Mouse (Mus musculus) heart, embryonic 13.5 days (tissue): ENCODE results near the gene Creb5. TPM values are rescaled to one million over a fixed set of nuclear protein-coding genes. Genes with fewer than 3 reads are reported as not detected.

ENCODE experiments used
- ATAC-seq: fragments of 200-750 bp; cut with Nextera tagmentation; 2 replicates; pipeline ENCODE4 v1.8.0; 2017; ENCODE audit warnings: moderate TSS enrichment; ENCODE audit not compliant: insufficient number of reproducible peaks, low FRiP score, low TSS enrichment; ENCODE audit errors: extremely low read depth
- H3K27ac ChIP-seq: fragments of 300-500 bp; sonication (generic); replicated peaks from 2 replicates; pipeline ENCODE4 v1.5.1; 2015; ENCODE audit warnings: moderate library complexity, mild to moderate bottlenecking, inconsistent platforms
- H3K27me3 ChIP-seq: fragments of 300-500 bp; sonication (generic); replicated peaks from 2 replicates; pipeline ENCODE4 v1.6.1; 2015; ENCODE audit warnings: mild to moderate bottlenecking, inconsistent platforms
- H3K36me3 ChIP-seq: fragments of 300-500 bp; sonication (generic); 2 replicates; pipeline ENCODE4 v1.6.1; 2015; ENCODE audit warnings: mild to moderate bottlenecking, inconsistent platforms
- H3K4me1 ChIP-seq: fragments of 300-500 bp; sonication (generic); 2 replicates; pipeline ENCODE4 v1.6.1; 2015; ENCODE audit warnings: inconsistent platforms
- H3K4me2 ChIP-seq: fragments of 300-500 bp; sonication (generic); 2 replicates; pipeline ENCODE4 v1.6.1; 2015; ENCODE audit warnings: inconsistent platforms, mild to moderate bottlenecking, moderate library complexity
- H3K4me3 ChIP-seq: fragments of 300-500 bp; sonication (generic); 2 replicates; pipeline ENCODE4 v1.5.1; 2015; ENCODE audit warnings: moderate library complexity, mild to moderate bottlenecking, inconsistent platforms
- H3K9ac ChIP-seq: fragments of 300-500 bp; sonication (generic); 2 replicates; pipeline ENCODE4 v1.6.1; 2015; ENCODE audit warnings: inconsistent platforms, mild to moderate bottlenecking, moderate library complexity
- H3K9me3 ChIP-seq: fragments of 300-500 bp; sonication (generic); 2 replicates; pipeline ENCODE4 v1.6.1; 2016; ENCODE audit warnings: inconsistent platforms
- WGBS: fragments of 180-500 bp; shearing (Covaris S2); methylation state at CpG from one replicate; pipeline ENCODE4 v1.1.7; 2015; ENCODE audit warnings: mixed read lengths; 5-methylcytosine and 5-hydroxymethylcytosine counted together
- polyA plus RNA-seq: library from polyadenylated mRNA; unstranded; fragments of >200 nt; fragmentation: Nextera tagmentation; extraction: Ambion mirVana; gene quantifications from 2 replicates; pipeline ENCODE4 v1.2.1, GENCODE M21; 2015

Creb5 gene
- polyA plus RNA-seq, 1 experiment from 2014 or later: 31.1 TPM

DNA sequence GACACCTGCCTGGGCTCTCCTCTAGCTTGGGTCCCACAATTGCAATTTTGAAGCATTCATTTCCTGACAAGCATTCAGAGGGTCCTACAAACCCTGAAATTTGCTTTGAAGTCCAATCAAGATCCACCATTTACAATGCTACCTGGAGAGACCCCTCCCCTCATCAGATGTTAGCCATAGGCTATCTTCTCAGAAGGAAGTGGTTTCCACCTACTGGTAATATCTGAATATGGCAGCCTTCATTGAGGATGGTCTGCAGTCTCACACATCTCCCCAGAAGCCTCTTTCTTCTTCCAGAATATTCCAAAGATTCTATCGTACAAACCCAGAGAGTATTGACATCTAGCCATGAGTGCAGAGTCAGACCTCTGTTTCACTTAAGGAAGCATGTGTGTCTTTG lies 362.7 kb downstream of the Creb5 start:
- ATAC-seq: no peak
- Histone ChIP-seq H3K9ac (no peak overlapping the region), H3K4me3 (no peak overlapping the region), H3K27me3 (no peaks in the 10 kb centered on the region), H3K4me2 (no peak overlapping the region), H3K9me3 (no peaks in the 10 kb centered on the region), H3K36me3 (no peaks in the 10 kb centered on the region), H3K27ac (no peak overlapping the region), H3K4me1 (peaks cover 31% of the 10 kb centered on the region)
- 87% methylated on average over 1 of the region's 1 CpGs for WGBS

DNA sequence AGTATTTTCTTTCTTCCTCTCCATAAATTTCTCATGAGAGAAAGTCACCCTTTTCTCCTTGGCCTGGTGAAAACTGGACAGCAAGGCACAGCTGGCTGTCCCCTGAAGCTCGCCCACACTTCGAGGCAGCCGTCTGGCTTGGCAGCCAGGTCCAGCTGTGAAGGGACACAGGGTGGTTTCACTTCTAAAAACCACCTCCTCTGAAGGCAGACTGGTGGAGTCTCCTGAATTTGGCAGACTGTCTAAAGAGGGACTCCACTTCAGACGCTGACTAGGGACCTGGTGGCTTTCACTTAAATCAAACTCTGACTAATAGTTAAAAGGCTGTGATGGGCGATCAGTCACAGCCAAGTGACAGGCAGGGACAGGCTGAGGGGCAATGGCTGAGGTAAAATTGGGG lies 365.6 kb downstream of the Creb5 start:
- WGBS: 55% methylated on average over 5 of the region's 5 CpGs
- H3K9ac ChIP-seq: no peak overlapping the region
- H3K4me1 ChIP-seq: peaks cover 36% of the 10 kb centered on the region
- H3K27me3 ChIP-seq: no peaks in the 10 kb centered on the region
- no peak overlapping the region for H3K4me2 ChIP-seq
- ATAC-seq: no peak
- H3K27ac ChIP-seq: no peak overlapping the region
- no peak overlapping the region for H3K4me3 ChIP-seq
- H3K9me3 ChIP-seq: no peaks in the 10 kb centered on the region
- H3K36me3 ChIP-seq: no peaks in the 10 kb centered on the region

DNA sequence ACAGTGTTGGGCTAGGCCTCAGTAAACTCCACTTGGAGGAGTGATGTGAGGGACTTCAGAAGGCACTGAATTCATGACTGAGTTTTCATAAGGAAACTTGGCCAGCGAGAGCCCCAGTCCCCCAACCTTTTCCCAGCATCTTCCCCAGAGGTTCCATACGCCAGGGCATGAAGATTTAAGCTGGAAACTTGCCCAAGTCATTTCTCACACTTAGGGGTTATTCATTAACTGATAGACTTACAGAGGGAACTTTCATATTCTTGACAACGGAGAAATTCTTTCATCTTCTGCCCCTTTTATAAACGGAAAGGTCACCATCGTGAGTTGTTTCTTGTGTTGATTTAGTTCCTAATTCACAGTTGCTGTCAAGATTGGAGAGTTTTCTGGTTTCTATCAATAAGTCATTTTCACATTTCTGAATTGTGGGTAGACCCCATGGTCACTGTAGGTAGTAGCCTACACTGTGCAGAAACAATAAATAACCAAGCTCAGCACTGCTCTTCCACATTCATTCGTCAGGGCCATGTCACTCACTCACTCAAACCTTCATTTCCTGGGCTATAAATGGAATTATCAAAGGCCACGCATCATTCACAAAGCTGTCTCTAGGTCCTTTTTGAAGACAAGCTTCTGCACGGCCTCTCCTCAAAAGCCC lies 366.8 kb downstream of the Creb5 start:
- no peaks in the 10 kb centered on the region for H3K27me3 ChIP-seq
- H3K9me3 ChIP-seq: no peaks in the 10 kb centered on the region
- H3K4me3 ChIP-seq: no peak overlapping the region
- no peak overlapping the region for H3K4me2 ChIP-seq
- no peak overlapping the region for H3K9ac ChIP-seq
- peaks cover 38% of the 10 kb centered on the region for H3K4me1 ChIP-seq
- WGBS: 59% methylated on average over 8 of the region's 8 CpGs
- no peaks in the 10 kb centered on the region for H3K36me3 ChIP-seq
- H3K27ac ChIP-seq: no peak overlapping the region
- ATAC-seq: no peak

DNA sequence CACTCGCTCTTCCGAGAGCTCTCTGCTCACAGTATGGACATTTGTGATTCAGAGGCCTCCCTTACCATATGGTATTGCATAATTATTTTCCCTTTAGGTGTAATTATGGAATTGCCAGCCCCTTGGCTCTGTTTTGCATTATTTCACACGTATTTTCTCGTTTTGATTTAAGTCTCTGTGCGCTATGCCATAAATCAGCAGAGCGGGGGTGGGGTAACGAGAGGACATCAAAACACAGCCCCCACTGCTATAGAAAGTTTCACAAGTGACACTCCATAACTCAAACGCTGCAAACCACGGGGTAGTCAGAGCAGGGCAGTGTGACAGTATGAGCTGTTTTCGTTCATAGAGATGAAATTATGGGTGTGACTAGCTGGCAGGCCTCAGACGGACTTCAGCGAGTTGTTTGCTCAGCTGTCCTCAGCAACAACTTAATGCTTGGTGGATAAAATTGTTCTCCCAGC lies 367.3 kb downstream of the Creb5 start:
- no peaks in the 10 kb centered on the region for H3K9me3 ChIP-seq
- no peak overlapping the region for H3K4me3 ChIP-seq
- H3K36me3 ChIP-seq: no peaks in the 10 kb centered on the region
- no peak overlapping the region for H3K27ac ChIP-seq
- 61% methylated on average over 12 of the region's 12 CpGs for WGBS
- no peaks in the 10 kb centered on the region for H3K27me3 ChIP-seq
- peaks cover 42% of the 10 kb centered on the region for H3K4me1 ChIP-seq
- H3K9ac ChIP-seq: no peak overlapping the region
- H3K4me2 ChIP-seq: no peak overlapping the region
- no peak for ATAC-seq

DNA sequence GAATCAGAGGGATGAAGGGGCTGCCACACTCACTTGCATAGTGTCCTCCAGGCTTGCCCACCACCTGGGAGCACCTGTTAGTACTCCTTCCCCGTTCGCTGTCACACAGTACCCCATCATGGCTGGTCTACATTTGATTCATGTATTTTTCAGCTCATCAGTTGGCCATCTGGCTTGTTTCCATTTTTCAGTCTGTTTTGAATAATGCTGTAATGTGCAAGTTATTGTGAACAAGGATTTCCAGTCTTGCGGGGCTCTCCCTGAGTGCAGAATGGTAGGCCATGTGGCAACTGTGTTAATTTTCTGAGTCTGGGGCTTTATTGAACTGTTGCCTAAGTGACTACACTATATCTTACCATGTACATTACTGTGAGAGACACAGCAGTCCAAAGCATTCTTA lies 369.4 kb downstream of the Creb5 start:
- H3K27ac ChIP-seq: no peak overlapping the region
- WGBS: 79% methylated on average over 3 of the region's 3 CpGs

DNA sequence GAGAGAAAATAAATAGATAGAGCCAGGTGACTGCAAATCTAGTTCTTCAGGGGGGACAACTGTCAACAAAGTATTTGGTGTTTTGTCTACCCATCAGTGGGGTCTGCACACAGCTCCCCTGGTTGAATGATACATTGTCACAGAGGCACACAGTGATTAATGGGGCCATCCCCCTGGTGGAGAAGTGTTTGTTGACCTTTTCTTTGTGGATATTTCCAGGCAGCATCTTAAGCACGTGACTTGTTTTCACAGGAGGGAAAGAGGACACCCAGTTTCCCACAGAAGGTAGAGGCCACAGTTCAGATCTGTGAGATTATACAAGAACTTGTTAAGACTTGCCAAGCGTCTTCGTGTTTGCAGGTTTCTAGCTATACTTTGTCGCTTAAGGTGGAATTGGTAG lies 370.4 kb downstream of the Creb5 start:
- no peak overlapping the region for H3K4me3 ChIP-seq
- no peak for ATAC-seq

More for the DNA sequence above, 369.4 kb downstream of the Creb5 start:
- H3K9ac ChIP-seq: no peak overlapping the region
- H3K4me2 ChIP-seq: no peak overlapping the region
- H3K27me3 ChIP-seq: no peaks in the 10 kb centered on the region
- H3K4me1 ChIP-seq: peaks cover 39% of the 10 kb centered on the region
- H3K36me3 ChIP-seq: 0 out of 2 replicates have a peak, but pooled peaks cover 4% of the 10 kb centered on the region
- H3K4me3 ChIP-seq: no peak overlapping the region
- ATAC-seq: no peak
- no peaks in the 10 kb centered on the region for H3K9me3 ChIP-seq

DNA sequence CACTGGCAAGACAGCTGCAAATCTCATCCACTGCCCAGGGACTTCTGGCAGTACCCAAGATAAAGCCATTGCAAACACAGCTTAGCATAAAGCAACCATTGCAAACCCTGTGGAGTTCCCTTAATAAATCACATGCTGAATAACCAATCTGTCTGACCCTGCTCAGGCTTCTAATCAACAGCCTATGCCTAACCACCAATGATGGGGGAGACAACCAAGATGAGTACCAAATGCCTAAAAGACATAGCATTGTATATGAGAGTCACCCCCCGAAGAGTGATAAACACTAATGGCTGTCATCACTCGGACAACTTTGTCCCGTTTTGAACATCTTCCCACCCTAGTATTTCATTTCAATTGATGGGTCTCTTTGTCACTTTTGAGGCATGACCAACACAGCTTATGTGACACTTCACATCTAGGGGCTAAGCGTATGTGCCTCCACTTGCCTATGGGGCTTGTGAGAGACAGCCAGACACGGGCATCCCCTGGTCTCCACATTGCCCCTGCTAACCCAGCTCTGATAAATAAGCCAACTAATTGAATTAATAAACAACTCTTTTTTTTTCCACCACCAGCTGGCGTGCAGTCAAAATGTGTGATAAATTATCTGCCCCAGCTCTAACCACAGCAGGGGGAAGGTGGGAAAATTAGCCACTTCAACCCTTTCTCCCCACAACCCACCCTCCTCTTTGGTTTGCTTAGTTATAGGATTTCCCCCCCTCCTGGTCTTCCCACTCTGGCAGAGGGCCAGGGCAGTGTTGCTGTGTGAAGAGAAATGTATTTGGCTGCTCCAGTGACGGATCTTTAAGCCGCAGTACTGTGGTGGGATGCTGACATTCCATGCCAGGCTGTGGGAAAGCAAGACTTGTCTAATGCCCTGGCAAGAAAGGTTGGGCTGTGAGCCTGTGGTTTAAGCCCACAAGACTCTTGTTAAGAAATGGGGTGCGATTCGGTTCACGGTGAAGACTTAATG lies 376.1 kb downstream of the Creb5 start:
- no peaks in the 10 kb centered on the region for H3K27me3 ChIP-seq
- peaks cover 40% of the 10 kb centered on the region for H3K4me1 ChIP-seq
- ATAC-seq: no peak
- 62% methylated on average over 11 of the region's 11 CpGs for WGBS
- H3K9ac ChIP-seq: no peak overlapping the region
- H3K36me3 ChIP-seq: 0 out of 2 replicates have a peak, but pooled peaks cover 12% of the 10 kb centered on the region
- H3K4me3 ChIP-seq: no peak overlapping the region
- H3K9me3 ChIP-seq: no peaks in the 10 kb centered on the region
- H3K27ac ChIP-seq: no peak overlapping the region
- no peak overlapping the region for H3K4me2 ChIP-seq

More for the DNA sequence above, 370.4 kb downstream of the Creb5 start:
- H3K9me3 ChIP-seq: no peaks in the 10 kb centered on the region
- 0 out of 2 replicates have a peak, but pooled peaks cover 4% of the 10 kb centered on the region for H3K36me3 ChIP-seq
- no peak overlapping the region for H3K4me2 ChIP-seq
- H3K4me1 ChIP-seq: peaks cover 36% of the 10 kb centered on the region
- no peak overlapping the region for H3K27ac ChIP-seq
- H3K9ac ChIP-seq: no peak overlapping the region
- WGBS: 70% methylated on average over 4 of the region's 4 CpGs
- no peaks in the 10 kb centered on the region for H3K27me3 ChIP-seq

DNA sequence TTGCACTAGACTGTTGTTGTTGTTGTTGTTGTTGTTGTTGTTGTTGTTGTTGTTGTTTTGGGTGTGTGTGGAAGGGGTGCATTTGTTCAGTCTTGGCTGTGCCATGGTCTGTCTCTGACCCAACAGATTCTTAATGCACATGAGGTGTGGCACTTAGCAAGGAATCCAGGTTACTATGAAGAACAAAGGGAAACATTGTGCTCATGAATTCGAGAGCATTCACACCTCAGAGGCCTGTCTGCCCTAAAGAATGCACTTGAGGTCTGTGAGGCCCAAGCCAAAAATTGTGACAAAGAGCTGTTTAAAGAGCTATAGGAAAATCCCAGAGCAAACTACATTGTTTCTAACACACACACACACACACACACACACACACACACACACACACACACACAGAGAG lies 377.7 kb downstream of the Creb5 start:
- Histone ChIP-seq H3K9ac (no peak overlapping the region), H3K27ac (no peak overlapping the region), H3K4me2 (no peak overlapping the region), H3K27me3 (no peaks in the 10 kb centered on the region), H3K4me3 (no peak overlapping the region), H3K4me1 (peaks cover 33% of the 10 kb centered on the region), H3K9me3 (no peaks in the 10 kb centered on the region), H3K36me3 (0 out of 2 replicates have a peak, but pooled peaks cover 12% of the 10 kb centered on the region)
- no peak for ATAC-seq
- 50% methylated on average over 1 of the region's 1 CpGs for WGBS

DNA sequence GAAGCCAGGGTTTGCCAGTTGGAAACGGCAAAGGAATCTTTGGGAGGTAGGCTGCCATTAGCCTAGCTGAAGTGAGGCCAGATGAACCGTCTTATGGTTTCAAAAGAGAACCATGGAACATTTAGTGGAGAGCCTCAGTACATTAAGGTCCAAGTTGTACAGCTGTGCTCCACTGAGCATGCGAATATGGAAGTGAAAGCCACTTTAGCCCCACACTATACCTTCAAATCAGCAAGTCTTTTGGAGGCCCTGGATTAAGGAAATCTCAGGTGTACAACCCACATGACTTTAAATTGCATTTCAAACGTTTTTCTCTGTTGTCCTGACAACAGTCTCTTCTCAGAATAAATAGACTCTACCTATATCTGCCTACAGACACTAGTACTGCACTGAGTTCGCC lies 379.4 kb downstream of the Creb5 start:
- Histone ChIP-seq H3K4me1 (peaks cover 33% of the 10 kb centered on the region), H3K4me3 (no peak overlapping the region), H3K27ac (no peak overlapping the region), H3K9me3 (no peaks in the 10 kb centered on the region), H3K36me3 (0 out of 2 replicates have a peak, but pooled peaks cover 8% of the 10 kb centered on the region), H3K9ac (no peak overlapping the region), H3K4me2 (no peak overlapping the region), H3K27me3 (no peaks in the 10 kb centered on the region)
- no peak for ATAC-seq
- WGBS: 67% methylated on average over 5 of the region's 5 CpGs

DNA sequence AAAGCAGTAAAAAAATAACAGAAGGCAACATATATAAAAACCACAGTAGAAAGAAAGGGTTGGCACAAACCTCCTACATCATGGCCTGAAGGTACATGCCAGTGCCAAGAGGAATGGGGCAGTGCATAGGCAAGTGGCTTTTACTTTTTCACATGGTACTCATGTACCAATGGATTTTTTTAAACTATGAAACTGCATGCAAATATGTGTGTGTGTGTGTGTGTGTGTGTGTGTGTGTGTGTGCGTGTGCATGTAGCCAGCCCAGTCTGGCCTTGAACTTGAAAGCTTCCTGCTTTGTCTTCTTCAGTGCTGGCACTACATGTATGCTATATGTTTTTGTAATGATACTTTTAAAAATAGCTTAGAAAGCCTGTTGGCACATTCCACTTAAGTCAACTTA lies 391.2 kb downstream of the Creb5 start:
- peaks cover 21% of the 10 kb centered on the region for H3K36me3 ChIP-seq
- no peak overlapping the region for H3K4me2 ChIP-seq
- no peak overlapping the region for H3K27ac ChIP-seq
- ATAC-seq: no peak
- H3K9ac ChIP-seq: no peak overlapping the region
- no peaks in the 10 kb centered on the region for H3K27me3 ChIP-seq
- WGBS: 78% methylated on average over 1 of the region's 1 CpGs
- no peak overlapping the region for H3K4me3 ChIP-seq
- peaks cover 17% of the 10 kb centered on the region for H3K4me1 ChIP-seq
- no peaks in the 10 kb centered on the region for H3K9me3 ChIP-seq

DNA sequence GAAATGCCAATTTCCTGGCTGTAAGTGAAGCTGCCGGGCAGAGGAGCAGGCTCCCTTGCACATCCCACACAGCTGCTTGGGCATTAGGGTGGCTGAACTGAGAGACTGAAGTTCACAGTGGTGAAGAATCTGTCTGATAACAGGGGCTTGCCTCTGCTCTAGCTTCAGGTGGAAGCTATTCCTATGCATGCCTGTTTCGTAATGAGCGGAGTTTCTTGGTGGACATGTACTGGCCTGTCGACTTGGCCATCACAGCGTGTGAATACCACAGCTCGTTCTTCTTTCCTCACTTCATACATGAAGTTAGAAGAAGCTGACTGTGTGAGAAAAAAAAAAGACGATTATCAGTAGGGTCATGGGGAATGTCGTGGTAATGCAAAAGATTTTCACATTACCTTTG lies 393.0 kb downstream of the Creb5 start:
- Histone ChIP-seq H3K36me3 (peaks cover 30% of the 10 kb centered on the region), H3K27ac (no peak overlapping the region), H3K4me2 (no peak overlapping the region), H3K9ac (no peak overlapping the region), H3K4me1 (peaks cover 17% of the 10 kb centered on the region), H3K27me3 (no peaks in the 10 kb centered on the region), H3K4me3 (no peak overlapping the region), H3K9me3 (no peaks in the 10 kb centered on the region)
- whole genome bisulfite sequencing: 85% methylated on average over 8 of the region's 8 CpGs
- no peak for ATAC-seq
